Mouse (Mus musculus) thymus, adult 2 months (tissue): ENCODE results near the gene AC131692.1. TPM values are rescaled to one million over a fixed set of nuclear protein-coding genes. Genes with fewer than 3 reads are reported as not detected.

Source experiments
- DNase-seq: peaks from one replicate; pipeline ENCODE4 v3.0.0; 2021
- H3K27ac ChIP-seq: fragments of 200-500 bp; 2 replicates; pipeline ENCODE4 v1.5.1; 2012; ENCODE audit warnings: low read length, control low read depth; ENCODE audit not compliant: control insufficient read depth, insufficient read depth
- H3K27me3 ChIP-seq: fragments of 200-500 bp; 2 replicates; pipeline ENCODE4 v1.6.1; 2012; ENCODE audit warnings: mild to moderate bottlenecking, low read length, moderate library complexity, mixed read lengths; ENCODE audit not compliant: control insufficient read depth, insufficient read depth
- H3K36me3 ChIP-seq: fragments of 200-500 bp; 2 replicates; pipeline ENCODE4 v1.6.1; 2012; ENCODE audit warnings: mild to moderate bottlenecking, low read length, moderate library complexity; ENCODE audit not compliant: control insufficient read depth, insufficient read depth
- H3K4me1 ChIP-seq: fragments of 200-500 bp; replicated peaks from 2 replicates; pipeline ENCODE4 v1.6.1; 2012; ENCODE audit warnings: low read length; ENCODE audit not compliant: control insufficient read depth, insufficient read depth
- H3K4me3 ChIP-seq: fragments of 200-500 bp; 2 replicates; pipeline ENCODE4 v1.5.1; 2012; ENCODE audit warnings: mild to moderate bottlenecking, low read length, control low read depth, moderate library complexity; ENCODE audit not compliant: control insufficient read depth, insufficient read depth
- CTCF ChIP-seq: fragments of 200-500 bp; IDR thresholded peaks from 2 replicates; pipeline ENCODE4 v1.5.1; 2012; ENCODE audit warnings: mild to moderate bottlenecking, control low read depth, low read length, moderate library complexity, borderline replicate concordance; ENCODE audit not compliant: control insufficient read depth, poor library complexity, insufficient read depth; ENCODE audit errors: extremely low read depth
- POLR2A ChIP-seq: fragments of 200-500 bp; IDR thresholded peaks from 2 replicates; pipeline ENCODE4 v1.6.1; 2012; ENCODE audit warnings: mild to moderate bottlenecking, low read length, control low read depth, moderate library complexity; ENCODE audit not compliant: control insufficient read depth, poor library complexity, insufficient read depth; ENCODE audit errors: extremely low read depth
- WGBS: fragments of 180-500 bp; shearing (Covaris S2); methylation state at CpG from one replicate; pipeline ENCODE4 v1.1.7; 2018; 5-methylcytosine and 5-hydroxymethylcytosine counted together
- polyA plus RNA-seq: library from polyadenylated mRNA; depleted of rRNA; stranded (reverse); fragments of >200 nt; gene quantifications from 2 replicates; pipeline ENCODE4 v1.2.3, GENCODE M21; 2012; rRNA removed

AC131692.1 gene
- polyA plus RNA-seq, 1 experiment = 0.66 TPM

DNA sequence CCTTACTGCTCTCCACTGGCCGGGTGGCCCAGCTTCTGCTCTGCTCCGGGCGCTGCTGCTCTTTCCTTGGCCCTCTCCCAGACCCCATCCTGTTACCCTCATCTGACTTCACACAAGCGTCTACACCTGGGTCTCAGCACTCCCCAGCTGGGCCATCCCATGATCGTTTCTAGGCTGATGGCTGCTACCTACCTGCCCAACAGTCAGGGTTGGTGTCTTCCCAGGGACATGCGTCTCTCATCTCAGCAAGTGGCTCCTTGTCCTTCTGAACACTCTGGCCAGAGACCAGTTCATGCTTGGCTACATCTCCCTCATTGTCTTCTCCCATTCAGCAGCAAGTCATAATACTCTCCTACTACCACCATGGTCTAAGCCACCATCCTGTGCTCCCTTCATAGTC lies 45.5 kb downstream of the AC131692.1 start:
- Histone ChIP-seq H3K4me1 (peaks cover 16% of the 10 kb centered on the region), H3K36me3 (no peaks in the 10 kb centered on the region), H3K27ac (no peak overlapping the region), H3K27me3 (no peaks in the 10 kb centered on the region), H3K4me3 (no peak overlapping the region)
- TF ChIP-seq CTCF (no peak), POLR2A (no peak)
- DNase-seq = no peak
- WGBS = 83% methylated on average over 6 of the region's 6 CpGs

- Histone ChIP-seq H3K36me3 (no peaks in the 10 kb centered on the region), H3K27me3 (no peaks in the 10 kb centered on the region), H3K27ac (peak overlapping the region; percentile 36), H3K4me1 (peaks cover 16% of the 10 kb centered on the region), H3K4me3 (peak overlapping the region; percentile 66)
- under 1% methylated on average over 16 of the region's 16 CpGs for WGBS
- TF ChIP-seq POLR2A (no peak), CTCF (no peak)
- no peak for DNase-seq
These were observed 46.1 kb downstream of the AC131692.1 start for GRCm38 (mm10) chr19:6140374-6140677.

DNA sequence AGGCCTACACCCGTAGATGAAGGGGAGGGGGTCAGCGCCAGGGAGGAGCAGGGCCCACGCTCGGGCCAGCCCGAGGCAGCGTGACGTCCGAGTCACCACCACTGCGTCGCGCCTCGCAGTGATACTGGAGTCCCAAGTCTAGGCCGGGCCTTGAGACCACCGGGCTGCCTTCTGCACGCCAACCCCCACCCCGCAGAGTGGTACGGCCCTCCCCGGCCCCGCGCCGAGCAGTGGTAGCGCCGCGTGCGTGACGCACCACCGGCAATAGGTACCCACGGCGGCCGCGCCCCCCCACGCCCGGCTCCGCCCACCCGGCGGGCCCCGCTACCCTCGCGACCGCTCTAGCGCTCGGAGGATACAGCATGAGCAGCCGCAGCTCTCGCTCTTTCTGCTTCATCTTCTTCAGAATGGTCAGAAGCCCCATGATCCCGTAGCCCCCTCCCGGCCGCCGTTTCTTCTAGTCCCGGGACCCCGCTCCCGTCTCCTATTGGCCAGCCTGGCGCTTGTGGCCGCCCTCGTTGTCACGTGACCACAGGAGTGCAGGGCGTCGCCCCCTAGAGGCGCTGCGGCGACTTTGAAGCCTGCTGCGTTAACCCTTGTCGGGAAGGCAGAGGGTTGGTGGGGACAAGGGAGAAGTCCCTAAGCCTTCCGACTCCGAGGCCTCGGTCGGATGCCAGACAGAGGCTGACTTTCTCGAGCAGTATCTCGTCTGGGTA lies 46.6 kb downstream of the AC131692.1 start, which contains the start of gene Batf2:
Gene Batf2, plus strand, starts transcription at position 306 of the 716 bp plus-strand sequence.
- no peaks in the 10 kb centered on the region for H3K36me3 ChIP-seq
- peak within 1 kb of the TSS; percentile 66 for H3K4me3 ChIP-seq
- peak within 1 kb of the TSS; percentile 86 for H3K27ac ChIP-seq
- peaks cover 16% of the 10 kb centered on the region for H3K4me1 ChIP-seq
- peak; percentile 90 for DNase-seq
- TF ChIP-seq CTCF = peak; percentile 83
- TF ChIP-seq POLR2A = peak; percentile 25; the same call in 1 of the 2 replicates
- no peaks in the 10 kb centered on the region for H3K27me3 ChIP-seq
- WGBS = under 1% methylated on average over 68 of the region's 68 CpGs

DNA sequence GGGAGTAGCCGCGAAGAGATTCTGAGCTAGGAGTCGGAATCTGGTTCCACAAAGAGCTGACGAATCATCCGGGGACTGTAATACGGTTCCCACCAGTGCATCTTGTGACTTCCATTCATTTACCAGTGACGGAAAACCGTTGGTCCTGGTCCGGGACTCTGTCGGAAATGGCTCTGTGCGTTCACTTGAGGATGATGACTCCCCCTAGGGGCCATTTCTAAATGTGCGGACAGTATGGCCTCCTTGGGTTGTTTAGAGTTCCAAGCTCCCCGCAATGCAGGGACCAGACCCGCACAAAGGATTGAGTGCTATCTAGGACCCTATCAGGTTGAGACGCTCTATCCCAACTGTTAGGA lies 47.2 kb downstream of the AC131692.1 start, which contains the start of gene Arl2:
Gene Arl2, minus strand, starts transcription at position 155 of the 356 bp plus-strand sequence.
- Histone ChIP-seq H3K27ac (peak within 1 kb of the TSS; percentile 86), H3K27me3 (no peaks in the 10 kb centered on the region), H3K36me3 (no peaks in the 10 kb centered on the region), H3K4me1 (peaks cover 16% of the 10 kb centered on the region), H3K4me3 (peak within 1 kb of the TSS; percentile 66)
- TF ChIP-seq CTCF (no peak; the same call in 1 of the 2 replicates), POLR2A (no peak)
- 1% methylated on average over 15 of the region's 15 CpGs for WGBS
- DNase-seq = peak; percentile 79

DNA sequence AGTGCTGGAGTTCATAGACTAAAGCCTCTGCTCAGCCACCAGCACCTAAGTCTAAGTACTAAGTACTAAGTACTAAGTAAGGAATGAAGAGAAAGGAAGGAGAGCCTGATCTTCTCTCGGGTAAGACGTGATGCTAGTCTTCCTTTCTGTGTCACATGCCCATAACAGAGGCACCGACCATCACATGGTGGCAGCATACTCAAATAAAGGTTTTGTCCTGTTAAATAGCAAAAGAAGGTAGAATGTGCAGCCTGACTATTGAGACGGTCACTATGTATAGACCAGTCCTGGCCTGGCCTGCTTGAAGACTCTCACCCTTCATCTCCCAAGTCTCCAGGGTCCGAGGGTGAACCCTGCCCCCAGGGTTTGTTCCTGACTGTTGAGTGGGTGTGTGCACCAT lies 50.6 kb downstream of the AC131692.1 start:
- Histone ChIP-seq H3K4me1 (peaks cover 2% of the 10 kb centered on the region), H3K27ac (no peak overlapping the region), H3K4me3 (no peak overlapping the region), H3K36me3 (no peaks in the 10 kb centered on the region), H3K27me3 (no peaks in the 10 kb centered on the region)
- no peak for TF ChIP-seq POLR2A
- 87% methylated on average over 5 of the region's 5 CpGs for WGBS
- no peak for DNase-seq

Other genes with a start within 250 kb of the AC131692.1 start
- 121 and 129 TPM in 2 replicates for gene Frmd8, start 219.1 kb upstream of the AC131692.1 start, polyA plus RNA-seq
- 57.5 and 57.9 TPM in 2 replicates for gene Slc25a45, start 216.6 kb upstream of the AC131692.1 start, polyA plus RNA-seq
- 4.0 and 4.7 TPM in 2 replicates for gene Tigd3, start 200.3 kb upstream of the AC131692.1 start, polyA plus RNA-seq
- gene Dpf2, start 181.4 kb upstream of the AC131692.1 start, polyA plus RNA-seq = 175 and 194 TPM in 2 replicates
- 5.1 and 5.8 TPM in 2 replicates for gene Cdc42ep2, start 169.6 kb upstream of the AC131692.1 start, polyA plus RNA-seq
- 115 and 120 TPM in 2 replicates for gene Pola2, start 130.2 kb upstream of the AC131692.1 start, polyA plus RNA-seq
- 0.06 and 0.20 TPM in 2 replicates for gene Slc22a20, start 108.3 kb upstream of the AC131692.1 start, polyA plus RNA-seq
- 98.2 and 101 TPM in 2 replicates for gene Capn1, start 78.5 kb upstream of the AC131692.1 start, polyA plus RNA-seq
- gene Syvn1, start 47.8 kb upstream of the AC131692.1 start, polyA plus RNA-seq = 77.1 and 83.7 TPM in 2 replicates
- 28.8 and 29.4 TPM in 2 replicates for gene Mrpl49, start 36.6 kb upstream of the AC131692.1 start, polyA plus RNA-seq
- 2,283 and 2,588 TPM in 2 replicates for gene Fau, start 36.6 kb upstream of the AC131692.1 start, polyA plus RNA-seq
- gene Znhit2, start 33.2 kb upstream of the AC131692.1 start, polyA plus RNA-seq = 69.6 and 80.8 TPM in 2 replicates
- 35.8 and 42.0 TPM in 2 replicates for gene Tm7sf2, start 26.0 kb upstream of the AC131692.1 start, polyA plus RNA-seq
- gene Vps51, start 17.2 kb upstream of the AC131692.1 start, polyA plus RNA-seq = 145 and 163 TPM in 2 replicates
- 0.70 and 1.5 TPM in 2 replicates for gene Tmem262, start 14.4 kb upstream of the AC131692.1 start, polyA plus RNA-seq
- gene Gm28374, start 12.2 kb upstream of the AC131692.1 start, polyA plus RNA-seq = 0.65 and 0.84 TPM in 2 replicates
- 145 and 147 TPM in 2 replicates for gene Zfpl1, start 9.5 kb upstream of the AC131692.1 start, polyA plus RNA-seq
- 22.1 and 28.8 TPM in 2 replicates for gene Cdca5, start 9.4 kb upstream of the AC131692.1 start, polyA plus RNA-seq
- gene Naaladl1, start 11.4 kb downstream of the AC131692.1 start, polyA plus RNA-seq = 1.8 and 2.1 TPM in 2 replicates
- 71.3 and 90.1 TPM in 2 replicates for gene Sac3d1, start 24.2 kb downstream of the AC131692.1 start, polyA plus RNA-seq
- gene Snx15, start 33.9 kb downstream of the AC131692.1 start, polyA plus RNA-seq = 80.9 and 86.2 TPM in 2 replicates
- gene Batf2, start 46.6 kb downstream of the AC131692.1 start, polyA plus RNA-seq = 3.6 and 4.6 TPM in 2 replicates
- 96.1 and 119 TPM in 2 replicates for gene Arl2, start 47.1 kb downstream of the AC131692.1 start, polyA plus RNA-seq
- 0.23 and 0.57 TPM in 2 replicates for gene Majin, start 90.0 kb downstream of the AC131692.1 start, polyA plus RNA-seq
- gene Gpha2, start 132.0 kb downstream of the AC131692.1 start, polyA plus RNA-seq = 5.2 and 8.9 TPM in 2 replicates
- 54.6 and 56.1 TPM in 2 replicates for gene Ppp2r5b, start 141.5 kb downstream of the AC131692.1 start, polyA plus RNA-seq
- 82.4 and 90.3 TPM in 2 replicates for gene Atg2a, start 147.2 kb downstream of the AC131692.1 start, polyA plus RNA-seq
- 141 and 159 TPM in 2 replicates for gene Ehd1, start 182.3 kb downstream of the AC131692.1 start, polyA plus RNA-seq
- gene Cdc42bpg, start 212.0 kb downstream of the AC131692.1 start, polyA plus RNA-seq = 12.8 and 12.9 TPM in 2 replicates
- 141 and 143 TPM in 2 replicates for gene Men1, start 240.6 kb downstream of the AC131692.1 start, polyA plus RNA-seq
- gene Map4k2, start 246.7 kb downstream of the AC131692.1 start, polyA plus RNA-seq = 1,004 and 1,040 TPM in 2 replicates